Mouse (Mus musculus) limb, embryonic 14.5 days (tissue): Measurements from ENCODE around the gene Rnf187. TPM values are rescaled to one million over a fixed set of nuclear protein-coding genes. Genes with fewer than 3 reads are reported as not detected.

Experiments used
- ATAC-seq: fragments of 200-750 bp; cut with Nextera tagmentation; 2 replicates; pipeline ENCODE4 v1.8.0; 2017; ENCODE audit warnings: low read depth, moderate number of reproducible peaks, moderate TSS enrichment; ENCODE audit not compliant: low FRiP score
- DNase-seq: peaks from one replicate; pipeline ENCODE4 v3.0.0-alpha.2; 2015; ENCODE audit warnings: low spot score
- H3K27ac ChIP-seq: fragments of 300-500 bp; sonication (generic); replicated peaks from 2 replicates; pipeline ENCODE4 v1.5.1; 2014; ENCODE audit warnings: low read depth, mild to moderate bottlenecking, low read length, moderate library complexity, mixed read lengths
- H3K27me3 ChIP-seq: fragments of 300-500 bp; sonication (generic); 2 replicates; pipeline ENCODE4 v1.6.1; 2014; ENCODE audit warnings: low read length, mixed read lengths; ENCODE audit not compliant: control insufficient read depth, insufficient read depth
- H3K36me3 ChIP-seq: fragments of 300-500 bp; sonication (generic); 2 replicates; pipeline ENCODE4 v1.6.1; 2014; ENCODE audit warnings: mild to moderate bottlenecking, low read length, moderate library complexity, mixed read lengths; ENCODE audit not compliant: control insufficient read depth, insufficient read depth
- H3K4me1 ChIP-seq: fragments of 300-500 bp; sonication (generic); 2 replicates; pipeline ENCODE4 v1.6.1; 2014; ENCODE audit warnings: antibody characterized with exemption, low read length, mixed read lengths; ENCODE audit not compliant: control insufficient read depth, insufficient read depth
- H3K4me2 ChIP-seq: fragments of 300-500 bp; sonication (generic); replicated peaks from 2 replicates; pipeline ENCODE4 v1.6.1; 2014; ENCODE audit warnings: low read depth, mild to moderate bottlenecking, low read length, moderate library complexity; ENCODE audit not compliant: severe bottlenecking
- H3K4me3 ChIP-seq: fragments of 300-500 bp; sonication (generic); replicated peaks from 2 replicates; pipeline ENCODE4 v1.5.1; 2014; ENCODE audit warnings: low read length
- H3K9ac ChIP-seq: fragments of 300-500 bp; sonication (generic); 2 replicates; pipeline ENCODE4 v1.6.1; 2014; ENCODE audit warnings: mild to moderate bottlenecking, low read depth, low read length, moderate library complexity; ENCODE audit not compliant: severe bottlenecking
- H3K9me3 ChIP-seq: fragments of 300-500 bp; sonication (generic); 2 replicates; pipeline ENCODE4 v1.6.1; 2016; ENCODE audit warnings: low read length; ENCODE audit not compliant: control insufficient read depth
- POLR2A ChIP-seq: fragments of 200-500 bp; IDR thresholded peaks from 2 replicates; pipeline ENCODE4 v1.8.0; 2012; ENCODE audit warnings: inconsistent platforms, mild to moderate bottlenecking, moderate library complexity, borderline replicate concordance; ENCODE audit not compliant: insufficient read depth, insufficient read length; ENCODE audit errors: extremely low read depth
- WGBS: fragments of 180-500 bp; shearing (Covaris S2); extraction: QIAGEN DNeasy Blood & Tissue Kit; methylation state at CpG from one replicate; pipeline ENCODE4 v1.1.7; 2014; 5-methylcytosine and 5-hydroxymethylcytosine counted together
- polyA plus RNA-seq, 2 experiments: library from polyadenylated mRNA; depleted of rRNA in 1 of 2; stranded (reverse) in 1 of 2; unstranded in 1 of 2; fragments of >200 nt; fragmentation: Nextera tagmentation in 1 of 2; extraction: Ambion mirVana in 1 of 2; gene quantifications; 2 replicates each; pipeline versions ENCODE4 v1.2.1 to v1.2.3; 2012 to 2014

The Rnf187 gene
- polyA plus RNA-seq (2012; rRNA removed), result 248 and 327 TPM in 2 replicates
- polyA plus RNA-seq (2014; fragmentation: Nextera tagmentation; extraction: Ambion mirVana), result 284 and 312 TPM in 2 replicates

DNA sequence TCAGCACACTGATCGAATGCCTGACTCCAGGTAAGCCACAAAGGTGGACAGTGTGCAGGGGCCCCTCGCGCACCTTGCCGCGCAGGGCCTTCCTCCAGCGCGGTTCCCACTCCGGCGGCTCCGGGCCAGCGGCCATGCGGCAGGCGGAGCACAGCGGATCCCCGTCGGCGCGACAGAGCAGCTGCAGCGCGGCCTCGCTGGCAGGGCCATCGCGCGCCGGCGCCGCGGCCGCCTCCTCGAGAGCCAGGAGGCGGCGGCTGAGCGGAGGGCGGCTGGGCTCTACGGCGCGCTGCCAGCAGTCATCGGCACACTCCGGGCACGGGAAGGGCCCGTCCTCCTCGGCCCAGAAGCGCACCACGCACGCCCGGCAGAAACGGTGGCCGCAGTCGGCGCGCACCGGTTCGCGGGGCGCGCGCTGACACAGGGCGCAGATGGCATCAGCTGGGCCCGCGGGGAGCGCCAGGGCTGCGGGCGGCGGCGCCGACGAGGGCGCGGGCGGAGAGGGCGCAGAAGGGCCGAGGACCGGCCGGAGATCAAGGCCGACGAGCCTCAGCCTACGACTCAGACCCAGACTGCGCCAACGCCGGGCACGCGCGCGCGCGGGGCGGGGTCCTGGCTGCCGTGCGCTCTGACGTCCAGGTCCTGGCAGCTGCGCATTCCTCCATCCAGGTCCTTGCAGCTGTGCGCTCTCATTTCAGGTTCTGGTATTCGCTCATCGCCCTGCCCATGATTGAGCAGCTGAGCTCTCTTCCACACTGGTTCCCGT is at the start of gene Rnf187:
Gene Rnf187, minus strand, starts transcription at position 595 of the 766 bp plus-strand sequence.
- Histone ChIP-seq H3K27me3 (no peaks in the 10 kb centered on the region), H3K9ac (peak within 1 kb of the TSS; percentile 94), H3K36me3 (peaks cover 35% of the 10 kb centered on the region), H3K9me3 (no peaks in the 10 kb centered on the region), H3K4me1 (peaks cover 12% of the 10 kb centered on the region), H3K27ac (peak within 1 kb of the TSS; percentile 78), H3K4me3 (peak within 1 kb of the TSS; percentile 84), H3K4me2 (peak within 1 kb of the TSS; percentile 70)
- TF ChIP-seq POLR2A, result 0 out of 2 replicates have a peak, but pooled peaks have one; percentile 61
- WGBS, result under 1% methylated on average over 59 of the region's 95 CpGs
- ATAC-seq, result peak; percentile 98
- DNase-seq, result peak; percentile 92

DNA sequence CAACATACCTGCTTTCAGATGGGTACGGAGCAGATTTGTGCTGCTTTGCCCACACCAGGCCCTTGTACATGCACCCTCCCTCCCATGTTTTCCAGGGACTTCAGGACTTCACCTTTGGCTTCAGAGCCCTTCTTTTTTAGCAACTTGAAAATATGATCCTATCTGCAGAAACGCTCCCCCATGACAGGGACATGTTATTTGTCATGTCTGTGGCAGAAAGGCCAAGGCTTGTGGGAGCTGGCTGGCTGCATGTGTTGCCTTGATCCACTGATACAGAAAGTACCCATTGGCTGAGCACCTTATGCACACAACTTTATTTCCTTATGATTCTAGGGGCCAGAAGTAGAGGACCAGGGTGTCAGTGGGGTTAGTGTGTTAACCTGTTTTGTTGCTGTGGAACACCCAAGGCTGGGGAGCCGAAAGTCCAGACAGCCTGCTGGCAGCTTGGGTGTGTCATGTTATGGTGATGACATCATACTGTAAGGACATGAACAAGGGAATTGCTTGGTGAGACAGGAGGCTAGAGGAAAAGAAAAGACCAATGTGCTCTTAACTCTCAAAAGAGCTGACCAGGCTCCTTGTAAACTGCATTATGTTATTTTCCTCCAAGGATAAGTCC is 46.7 kb upstream of the Rnf187 start:
- Histone ChIP-seq H3K9ac (no peak overlapping the region), H3K4me1 (no peaks in the 10 kb centered on the region), H3K27ac (no peak overlapping the region), H3K27me3 (no peaks in the 10 kb centered on the region), H3K9me3 (no peaks in the 10 kb centered on the region), H3K4me3 (no peak overlapping the region), H3K4me2 (no peak overlapping the region), H3K36me3 (peaks cover 87% of the 10 kb centered on the region)
- ATAC-seq (no peak), DNase-seq (no peak)
- no peak for TF ChIP-seq POLR2A
- WGBS, result 94% methylated on average over 3 of the region's 3 CpGs

DNA sequence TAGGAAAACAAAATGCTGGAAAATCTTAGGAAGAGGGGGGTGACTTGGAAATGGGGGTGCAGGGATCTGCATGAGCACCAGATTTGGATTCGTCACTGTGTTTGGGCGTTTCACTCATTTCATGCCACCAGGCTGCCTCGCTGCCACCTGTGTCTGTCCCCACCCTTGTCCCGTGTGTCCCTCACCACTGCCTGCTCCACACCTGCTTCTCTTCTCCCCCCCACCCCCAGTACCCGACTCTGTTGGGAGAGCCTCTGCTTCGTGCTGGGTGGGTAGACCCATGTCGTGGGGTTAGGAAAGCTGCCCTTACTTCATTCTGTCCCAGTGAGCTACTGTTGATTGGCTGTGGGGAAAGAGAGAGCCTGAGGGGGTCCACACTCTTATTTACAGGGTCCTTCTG is 45.9 kb upstream of the Rnf187 start:
- Histone ChIP-seq H3K9ac (no peak overlapping the region), H3K4me1 (peaks cover 5% of the 10 kb centered on the region; the same call in 1 of the 2 replicates), H3K4me3 (no peak overlapping the region), H3K36me3 (peaks cover 81% of the 10 kb centered on the region), H3K4me2 (no peak overlapping the region), H3K9me3 (no peaks in the 10 kb centered on the region), H3K27ac (no peak overlapping the region), H3K27me3 (no peaks in the 10 kb centered on the region)
- 86% methylated on average over 7 of the region's 7 CpGs for WGBS
- ATAC-seq, result no peak
- DNase-seq, result no peak
- no peak for TF ChIP-seq POLR2A

DNA sequence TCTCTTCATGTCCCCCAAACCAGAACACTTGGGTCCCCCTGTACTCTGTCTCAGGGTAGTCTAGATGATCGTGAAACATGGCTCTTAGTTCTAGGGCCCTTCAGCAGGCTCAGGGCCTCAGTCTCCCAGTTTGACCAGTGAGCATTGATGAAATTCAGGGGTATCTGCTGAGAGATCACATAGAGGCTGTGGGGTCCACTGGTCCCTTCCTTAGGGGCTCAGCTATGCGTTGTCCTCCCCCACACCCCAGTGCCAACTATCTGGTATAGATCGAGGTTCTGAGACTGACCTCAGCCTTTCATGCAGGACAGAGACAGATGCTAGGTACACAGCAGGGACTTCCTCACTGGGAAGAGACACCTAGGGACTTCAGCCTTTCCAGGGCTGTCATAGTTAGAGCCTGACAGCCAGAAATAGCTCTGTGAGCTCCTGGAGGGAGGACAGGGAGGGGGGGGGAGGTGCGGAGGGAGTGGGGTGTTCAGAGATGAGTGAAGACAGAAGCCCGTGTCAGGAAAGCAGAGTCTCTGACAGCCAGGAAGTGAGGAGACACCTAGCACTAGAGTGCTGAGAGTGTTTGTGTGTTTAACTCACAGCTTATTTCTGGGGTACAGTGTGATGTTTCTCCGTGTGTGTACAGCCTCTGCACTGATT is 45.1 kb upstream of the Rnf187 start:
- H3K9me3 ChIP-seq, result no peaks in the 10 kb centered on the region
- no peak overlapping the region for H3K4me2 ChIP-seq
- H3K27ac ChIP-seq, result no peak overlapping the region
- TF ChIP-seq POLR2A, result no peak
- H3K9ac ChIP-seq, result no peak overlapping the region
- H3K4me1 ChIP-seq, result peaks cover 14% of the 10 kb centered on the region
- DNase-seq (no peak), ATAC-seq (no peak)
- H3K36me3 ChIP-seq, result peaks cover 73% of the 10 kb centered on the region
- H3K4me3 ChIP-seq, result no peak overlapping the region
- WGBS, result 91% methylated on average over 6 of the region's 6 CpGs
- no peaks in the 10 kb centered on the region for H3K27me3 ChIP-seq

DNA sequence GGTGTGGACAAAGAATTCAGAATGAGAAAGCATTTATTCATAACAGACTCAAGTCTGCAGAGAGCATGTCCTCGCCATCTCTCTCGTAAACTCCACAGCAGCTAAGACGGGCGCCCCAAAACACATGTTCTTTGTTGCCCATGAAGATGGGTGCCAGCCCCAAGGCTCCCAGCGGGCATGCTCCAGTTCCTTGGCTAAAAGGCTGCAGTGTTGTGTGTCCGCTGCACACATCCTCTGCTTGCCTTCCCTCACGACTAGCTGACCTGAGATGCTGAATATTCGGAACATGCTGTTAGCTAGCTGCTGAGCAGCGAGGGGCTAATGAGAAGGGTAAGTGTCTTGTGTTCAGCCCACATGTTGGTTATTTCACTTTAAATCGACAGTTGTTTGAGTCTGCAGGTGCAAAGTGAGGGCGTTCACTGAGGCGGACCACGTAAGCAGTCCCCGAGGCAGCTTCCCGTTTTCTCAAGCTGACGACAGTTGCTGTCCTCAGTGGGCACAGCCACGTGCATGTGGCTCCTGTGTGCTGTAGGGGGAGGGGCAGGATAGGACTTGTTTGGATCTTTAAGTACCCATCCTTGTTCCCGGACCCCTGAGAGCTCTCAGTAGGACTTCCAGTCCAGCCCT is 43.9 kb upstream of the Rnf187 start:
- WGBS, result 87% methylated on average over 18 of the region's 18 CpGs
- H3K4me3 ChIP-seq, result no peak overlapping the region
- no peaks in the 10 kb centered on the region for H3K27me3 ChIP-seq
- no peak for TF ChIP-seq POLR2A
- peaks cover 15% of the 10 kb centered on the region for H3K4me1 ChIP-seq
- H3K9me3 ChIP-seq, result no peaks in the 10 kb centered on the region
- no peak for ATAC-seq
- H3K27ac ChIP-seq, result no peak overlapping the region
- DNase-seq, result no peak
- no peak overlapping the region for H3K4me2 ChIP-seq
- H3K36me3 ChIP-seq, result peaks cover 60% of the 10 kb centered on the region
- H3K9ac ChIP-seq, result no peak overlapping the region
